8 mouse cellular contexts compared by ENCODE assay signal in the genomic region with DNA sequence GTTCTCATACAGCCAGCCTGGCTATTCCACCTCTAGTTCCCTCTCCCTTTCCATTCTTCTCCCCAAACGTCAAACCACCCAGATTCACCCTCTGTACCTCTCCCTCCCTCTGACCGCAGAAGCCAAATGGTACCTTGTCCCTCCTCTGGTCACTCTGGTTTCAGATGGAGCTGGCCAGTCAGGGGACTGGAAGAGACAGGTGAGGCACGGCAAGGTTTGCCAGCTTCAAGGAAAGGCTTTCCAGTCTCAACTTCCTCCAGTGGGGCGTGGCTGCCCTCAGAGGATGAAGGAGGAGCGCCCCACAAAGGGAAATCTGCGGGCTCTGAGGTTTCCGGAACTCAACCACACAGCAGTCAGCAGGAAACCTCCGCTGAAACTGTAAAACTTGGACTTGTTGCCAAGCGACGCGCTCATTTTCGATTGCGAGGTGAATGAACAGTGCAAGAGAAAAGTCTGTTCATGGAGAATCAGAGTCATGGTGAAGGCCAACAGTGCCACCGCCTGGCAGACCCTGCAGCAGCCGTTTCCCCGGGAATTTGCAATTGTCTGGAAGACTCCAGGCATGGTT. TPM values are rescaled to one million over a fixed set of nuclear protein-coding genes. Genes with fewer than 3 reads are reported as not detected.
DNase-seq lines count a peak whose midpoint lies in the region; ATAC-seq and TF ChIP-seq lines count a peak whose summit lies in the region.

Gene Styk1, minus strand, starts transcription at position 246 of the 568 bp plus-strand sequence.

- peak within 1 kb of the TSS; percentile 59 for H3K4me2 ChIP-seq in embryonic facial prominence, embryonic 13.5 days
- H3K4me2 ChIP-seq in limb, embryonic 12.5 days = peak within 1 kb of the TSS; percentile 56
- peak within 1 kb of the TSS; percentile 85 for H3K4me2 ChIP-seq in midbrain, embryonic 15.5 days

- H3K27me3 ChIP-seq in embryonic facial prominence, embryonic 13.5 days = peaks cover 6% of the 10 kb centered on the region
- H3K27me3 ChIP-seq in limb, embryonic 12.5 days = no peaks in the 10 kb centered on the region
- no peaks in the 10 kb centered on the region for H3K27me3 ChIP-seq in midbrain, embryonic 15.5 days (replicated peaks)
- peaks cover 8% of the 10 kb centered on the region; the same call in 1 of the 2 replicates for H3K27me3 ChIP-seq in spleen, adult 2 months (ENCODE audit: control insufficient read depth, insufficient read depth, low read length)

- H3K4me3 ChIP-seq in embryonic facial prominence, embryonic 13.5 days = peak within 1 kb of the TSS; percentile 32
- H3K4me3 ChIP-seq in limb, embryonic 12.5 days (replicated peaks) = peak within 1 kb of the TSS; percentile 33
- H3K4me3 ChIP-seq in midbrain, embryonic 15.5 days = peak within 1 kb of the TSS; percentile 41
- no peak within 1 kb of the TSS for H3K4me3 ChIP-seq in spleen, adult 2 months (ENCODE audit: extremely low read depth, insufficient read depth, insufficient read length)

- WGBS in embryonic facial prominence, embryonic 13.5 days = 1% methylated on average over 16 of the region's 16 CpGs
- under 1% methylated on average over 16 of the region's 16 CpGs for WGBS in limb, embryonic 12.5 days
- 2% methylated on average over 16 of the region's 16 CpGs for WGBS in midbrain, embryonic 15.5 days
- under 1% methylated on average over 16 of the region's 16 CpGs for WGBS in spleen, adult 2 months

- H3K36me3 ChIP-seq in embryonic facial prominence, embryonic 13.5 days = no peaks in the 10 kb centered on the region
- H3K36me3 ChIP-seq in limb, embryonic 12.5 days = no peaks in the 10 kb centered on the region
- no peaks in the 10 kb centered on the region for H3K36me3 ChIP-seq in midbrain, embryonic 15.5 days (replicated peaks)
- H3K36me3 ChIP-seq in spleen, adult 2 months (ENCODE audit: control insufficient read depth, insufficient read depth, low read length) = no peaks in the 10 kb centered on the region

- ATAC-seq in embryonic facial prominence, embryonic 13.5 days (ENCODE audit: insufficient number of reproducible peaks, insufficient read depth, low FRiP score, low TSS enrichment, low read depth) = peak; percentile 79
- ATAC-seq in limb, embryonic 12.5 days (ENCODE audit: insufficient number of reproducible peaks, insufficient read depth, low FRiP score, low TSS enrichment, low read depth) = peak; percentile 87
- ATAC-seq in midbrain, embryonic 15.5 days (replicated peaks) = peak; percentile 96

- peak within 1 kb of the TSS; percentile 49; the same call in 1 of the 2 replicates for H3K9ac ChIP-seq in embryonic facial prominence, embryonic 13.5 days
- no peak within 1 kb of the TSS for H3K9ac ChIP-seq in limb, embryonic 12.5 days (replicated peaks)
- peak within 1 kb of the TSS; percentile 36 for H3K9ac ChIP-seq in midbrain, embryonic 15.5 days

- TF ChIP-seq POLR2A in spleen, adult 2 months (IDR thresholded peaks at IDR 0.05; ENCODE audit: low read depth, low read length) = no peak

- no peak within 1 kb of the TSS for H3K27ac ChIP-seq in embryonic facial prominence, embryonic 13.5 days
- no peak within 1 kb of the TSS for H3K27ac ChIP-seq in limb, embryonic 12.5 days
- peak within 1 kb of the TSS; percentile 46 for H3K27ac ChIP-seq in midbrain, embryonic 15.5 days
- H3K27ac ChIP-seq in spleen, adult 2 months (ENCODE audit: insufficient read depth, low read length) = no peak within 1 kb of the TSS

- DNase-seq in 3134 (ENCODE audit: extremely low read depth, insufficient read length, low spot score) = peak; percentile 85
- DNase-seq in adrenal gland, postnatal 14 days = peak; percentile 85
- peak; percentile 58 for DNase-seq in heart, adult 8-10 months (ENCODE audit: low spot score)
- peak; percentile 63 to 85 for DNase-seq in kidney, adult 8-10 months
- DNase-seq in spleen, adult 2 months (ENCODE audit: low read depth in 1 of 2, low spot score in 2 of 2) = peak; percentile 66 to 67

- peaks cover 5% of the 10 kb centered on the region for H3K4me1 ChIP-seq in embryonic facial prominence, embryonic 13.5 days
- no peaks in the 10 kb centered on the region for H3K4me1 ChIP-seq in limb, embryonic 12.5 days (replicated peaks)
- peaks cover 6% of the 10 kb centered on the region for H3K4me1 ChIP-seq in midbrain, embryonic 15.5 days
- H3K4me1 ChIP-seq in spleen, adult 2 months (ENCODE audit: control insufficient read depth, insufficient read depth, insufficient read length) = peaks cover 8% of the 10 kb centered on the region; the same call in 1 of the 2 replicates

- H3K9me3 ChIP-seq in embryonic facial prominence, embryonic 13.5 days = no peaks in the 10 kb centered on the region
- no peaks in the 10 kb centered on the region for H3K9me3 ChIP-seq in limb, embryonic 12.5 days
- no peaks in the 10 kb centered on the region for H3K9me3 ChIP-seq in midbrain, embryonic 15.5 days

- peak; percentile 65; the same call in 1 of the 2 replicates for TF ChIP-seq CTCF in spleen, adult 2 months (IDR thresholded peaks at IDR 0.05; ENCODE audit: extremely low read depth, insufficient read depth, insufficient read length, insufficient replicate concordance)

RNA-seq across cellular contexts. Expression of gene Styk1, which starts in this region (rescaled TPM):
- 0.23 and 0.63 TPM in 2 replicates for total RNA-seq in adrenal gland, postnatal 14 days (2021)
- polyA plus RNA-seq in embryonic facial prominence, embryonic 13.5 days (2015; fragmentation: Nextera tagmentation; extraction: Ambion mirVana) = 0.65 and 0.91 TPM in 2 replicates
- total RNA-seq in heart, adult 8-10 months (2022) = under 1 TPM in 3 of 4 experiments, not detected in 1; 0.17 to 0.49 (median 0.19) TPM
- polyA plus RNA-seq in limb, embryonic 12.5 days (2016; fragmentation: Nextera tagmentation; extraction: Ambion mirVana) = 2.9 and 3.2 TPM in 2 replicates
- polyA plus RNA-seq in midbrain, embryonic 15.5 days (2015; fragmentation: Nextera tagmentation; extraction: Ambion mirVana) = 3.7 and 3.8 TPM in 2 replicates
- polyA plus RNA-seq in spleen, adult 2 months (2012; rRNA removed) = 0.40 and 1.3 TPM in 2 replicates

Comparison
In these comparisons a context has a peak if more than half of its experiments do, and no peak if none do; other contexts are left out.
1. Peak in DNase-seq in adrenal gland, postnatal 14 days; RNA of the gene not detected or under 1 TPM.
2. Peak in ATAC-seq, H3K4me3 ChIP-seq, H3K9ac ChIP-seq and H3K4me2 ChIP-seq in embryonic facial prominence, embryonic 13.5 days; RNA of the gene not detected or under 1 TPM.
3. Peak in DNase-seq in heart, adult 8-10 months; RNA of the gene not detected or under 1 TPM.